Mouse (Mus musculus) kidney, embryonic 16.5 days (tissue): ENCODE data around the gene Mark2. TPM values are rescaled to one million over a fixed set of nuclear protein-coding genes. Genes with fewer than 3 reads are reported as not detected.
A peak's percentile ranks its signal among the peaks of the same experiment; 100 is the strongest.

Experiments
- ATAC-seq: fragments of 200-750 bp; cut with Nextera tagmentation; 2 replicates; pipeline ENCODE4 v1.8.0; 2017; ENCODE audit warnings: moderate TSS enrichment; ENCODE audit not compliant: low FRiP score, low TSS enrichment
- H3K27ac ChIP-seq: fragments of 300-500 bp; sonication (generic); 2 replicates; pipeline ENCODE4 v1.5.1; 2014; ENCODE audit warnings: low read length
- H3K27me3 ChIP-seq: fragments of 300-500 bp; sonication (generic); 2 replicates; pipeline ENCODE4 v1.6.1; 2014; ENCODE audit warnings: low read length, control low read depth, mixed read lengths; ENCODE audit not compliant: insufficient read depth
- H3K36me3 ChIP-seq: fragments of 300-500 bp; sonication (generic); 2 replicates; pipeline ENCODE4 v1.6.1; 2014; ENCODE audit warnings: low read length, control low read depth, mixed read lengths; ENCODE audit not compliant: insufficient read depth
- H3K4me1 ChIP-seq: fragments of 300-500 bp; sonication (generic); 2 replicates; pipeline ENCODE4 v1.6.1; 2014; ENCODE audit warnings: low read length, control low read depth, mixed read lengths; ENCODE audit not compliant: insufficient read depth
- H3K4me2 ChIP-seq: fragments of 300-500 bp; sonication (generic); replicated peaks from 2 replicates; pipeline ENCODE4 v1.6.1; 2014; ENCODE audit warnings: low read depth, low read length
- H3K4me3 ChIP-seq: fragments of 300-500 bp; sonication (generic); 2 replicates; pipeline ENCODE4 v1.5.1; 2014; ENCODE audit warnings: mild to moderate bottlenecking, low read length
- H3K9ac ChIP-seq: fragments of 300-500 bp; sonication (generic); replicated peaks from 2 replicates; pipeline ENCODE4 v1.6.1; 2014; ENCODE audit warnings: low read length
- H3K9me3 ChIP-seq: fragments of 300-500 bp; sonication (generic); 2 replicates; pipeline ENCODE4 v1.6.1; 2016; ENCODE audit warnings: low read length, control low read depth
- WGBS: fragments of 180-500 bp; shearing (Covaris S2); extraction: QIAGEN DNeasy Blood & Tissue Kit; methylation state at CpG from one replicate; pipeline ENCODE4 v1.1.7; 2014; 5-methylcytosine and 5-hydroxymethylcytosine counted together
- polyA plus RNA-seq: library from polyadenylated mRNA; unstranded; fragments of >200 nt; fragmentation: Nextera tagmentation; extraction: Ambion mirVana; gene quantifications from 2 replicates; pipeline ENCODE4 v1.2.1, GENCODE M21; 2015

The Mark2 gene
- polyA plus RNA-seq, 1 experiment from 2014 or later = 40.6 TPM

GRCm38 (mm10) chr19:7235461-7235860, 106.2 kb downstream of the Mark2 start:
- Histone ChIP-seq H3K9ac (no peak overlapping the region), H3K4me3 (no peak overlapping the region), H3K27ac (no peak overlapping the region), H3K36me3 (peaks cover 19% of the 10 kb centered on the region; the same call in 1 of the 2 replicates), H3K9me3 (no peaks in the 10 kb centered on the region), H3K4me1 (peaks cover 19% of the 10 kb centered on the region), H3K4me2 (no peak overlapping the region), H3K27me3 (no peaks in the 10 kb centered on the region)
- 90% methylated on average over 9 of the region's 9 CpGs for whole genome bisulfite sequencing
- ATAC-seq = no peak

- WGBS = 61% methylated on average over 8 of the region's 8 CpGs
- H3K4me1 ChIP-seq = peaks cover 12% of the 10 kb centered on the region
- H3K4me3 ChIP-seq = no peak overlapping the region
- ATAC-seq = peak; percentile 85
- H3K9ac ChIP-seq = no peak overlapping the region
- H3K36me3 ChIP-seq = peaks cover 24% of the 10 kb centered on the region
- no peak overlapping the region for H3K27ac ChIP-seq
- H3K4me2 ChIP-seq = no peak overlapping the region
- H3K27me3 ChIP-seq = no peaks in the 10 kb centered on the region
- no peaks in the 10 kb centered on the region for H3K9me3 ChIP-seq
Observed at GRCm38 (mm10) chr19:7234537-7235221, 107.0 kb downstream of the Mark2 start.

- H3K4me2 ChIP-seq = no peak overlapping the region
- H3K4me3 ChIP-seq = no peak overlapping the region
- 82% methylated on average over 6 of the region's 6 CpGs for WGBS
- no peak overlapping the region for H3K27ac ChIP-seq
- no peaks in the 10 kb centered on the region for H3K27me3 ChIP-seq
- peaks cover 37% of the 10 kb centered on the region for H3K36me3 ChIP-seq
- no peaks in the 10 kb centered on the region for H3K9me3 ChIP-seq
- ATAC-seq = no peak
- no peak overlapping the region for H3K9ac ChIP-seq
- H3K4me1 ChIP-seq = no peaks in the 10 kb centered on the region
Observed at GRCm38 (mm10) chr19:7226511-7226914, 115.1 kb downstream of the Mark2 start.

Other genes starting within 250 kb of the Mark2 start
- gene Flrt1, start 236.1 kb downstream of the Mark2 start, polyA plus RNA-seq = 5.4 and 6.8 TPM in 2 replicates
- gene Otub1, start 135.5 kb downstream of the Mark2 start, polyA plus RNA-seq = 231 and 241 TPM in 2 replicates
- gene Cox8a, start 124.2 kb downstream of the Mark2 start, polyA plus RNA-seq = 1,116 and 1,175 TPM in 2 replicates
- gene Naa40, start 100.7 kb downstream of the Mark2 start, polyA plus RNA-seq = 81.4 and 88.0 TPM in 2 replicates
- 8.7 and 10.8 TPM in 2 replicates for gene Rcor2, start 74.5 kb downstream of the Mark2 start, polyA plus RNA-seq
- gene Spindoc, start 41.1 kb upstream of the Mark2 start, polyA plus RNA-seq = 33.2 and 35.7 TPM in 2 replicates
- 4.8 and 5.4 TPM in 2 replicates for gene 2700081O15Rik, start 75.8 kb upstream of the Mark2 start, polyA plus RNA-seq
- 169 and 172 TPM in 2 replicates for gene Rtn3, start 141.4 kb upstream of the Mark2 start, polyA plus RNA-seq
- gene Atl3, start 152.2 kb upstream of the Mark2 start, polyA plus RNA-seq = 13.1 and 13.2 TPM in 2 replicates
- 10.5 and 10.8 TPM in 2 replicates for gene Pla2g16, start 215.6 kb upstream of the Mark2 start, polyA plus RNA-seq